In genomic region chr7:34977403-34977802, GRCm38 (mm10) we compare ENCODE assay signal across 26 mouse cellular contexts.
"Had no signal": no experiment of that assay in that cellular context is flagged by ENCODE, and none has a peak within 500 bp of the region (broad histone marks: within the 10 kb centered on the region; RNA-seq: fewer than 3 reads in every experiment).

No protein-coding gene starts in this region.

- H3K36me3 ChIP-seq: hindbrain, embryonic 12.5 days; intestine, embryonic 15.5 days had no signal

- H3K27me3 ChIP-seq: hindbrain, embryonic 12.5 days; intestine, embryonic 15.5 days; limb, embryonic 12.5 days; liver, embryonic 12.5 days had no signal

- H3K4me1 ChIP-seq: intestine, embryonic 15.5 days had no signal

- H3K9ac ChIP-seq: hindbrain, embryonic 12.5 days; hindbrain, embryonic 14.5 days; intestine, embryonic 15.5 days; limb, embryonic 12.5 days; liver, embryonic 12.5 days; liver, embryonic 14.5 days had no signal

- H3K4me2 ChIP-seq: heart, embryonic 11.5 days; hindbrain, embryonic 12.5 days; hindbrain, embryonic 14.5 days; intestine, embryonic 15.5 days; limb, embryonic 12.5 days; liver, embryonic 12.5 days had no signal

- H3K4me3 ChIP-seq: heart, adult 2 months; hindbrain, embryonic 10.5 days; hindbrain, embryonic 12.5 days; intestine, embryonic 15.5 days; layer of hippocampus, adult 2 months; left cerebral cortex, adult 2 months; limb, embryonic 10.5 days; limb, embryonic 12.5 days; liver, embryonic 12.5 days had no signal

- H3K9me3 ChIP-seq: hindbrain, embryonic 10.5 days; hindbrain, embryonic 12.5 days; intestine, embryonic 15.5 days; limb, embryonic 10.5 days; limb, embryonic 12.5 days; liver, embryonic 12.5 days had no signal

- DNase-seq: gastrocnemius, postnatal 14 days; gastrocnemius, postnatal 36 days; heart, adult 11 months; heart, adult 2 months; heart, postnatal 10 days; heart, postnatal 4 days; kidney, adult 18-20 months; kidney, adult 8-10 months; kidney, postnatal 10 days; kidney, postnatal 25 days; kidney, postnatal 4 days; liver had no signal

- H3K27ac ChIP-seq: heart, adult 2 months; hindbrain, embryonic 10.5 days; hindbrain, embryonic 12.5 days; hindbrain, embryonic 14.5 days; intestine, embryonic 15.5 days; layer of hippocampus, adult 2 months; left cerebral cortex, adult 2 months; limb, embryonic 10.5 days; limb, embryonic 12.5 days; liver, embryonic 12.5 days; liver, embryonic 14.5 days had no signal

- ATAC-seq: hindbrain, embryonic 16.5 days; inflammation-experienced regulatory T-cells, adult 6 months; intestine, embryonic 15.5 days; intestine, postnatal 0 days; liver, embryonic 12.5 days had no signal
